Mouse (Mus musculus): ENCODE results near the gene Fndc3b. TPM values are rescaled to one million over a fixed set of nuclear protein-coding genes. Genes with fewer than 3 reads are reported as not detected.
A peak's percentile ranks its signal among the peaks of the same experiment; 100 is the strongest.

The Fndc3b gene
- polyA plus RNA-seq, 1 experiment from 2014 or later, result 8.2 TPM

DNA sequence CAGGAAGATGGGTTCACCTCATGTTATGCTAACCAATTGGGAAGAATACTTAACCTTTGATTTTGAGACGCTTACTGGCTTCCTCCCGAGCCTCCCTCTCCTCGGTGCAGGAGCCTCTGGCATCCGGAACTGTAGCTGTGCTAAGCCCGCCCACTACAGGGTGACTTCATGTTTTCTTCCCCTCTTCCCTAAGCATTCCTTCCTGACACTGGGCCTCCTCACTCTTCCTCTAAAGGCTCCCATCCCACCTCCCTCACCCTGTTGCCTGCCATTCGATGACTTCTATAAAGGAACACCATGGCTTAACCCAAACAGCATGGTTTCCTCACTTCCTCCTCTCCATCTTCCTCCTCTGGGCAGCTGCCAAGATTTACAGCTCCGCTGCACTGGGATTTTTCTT is 110.5 kb downstream of the Fndc3b start:
- H3K9ac ChIP-seq (replicated peaks), result no peak overlapping the region
- peaks cover 12% of the 10 kb centered on the region for H3K4me1 ChIP-seq
- H3K36me3 ChIP-seq, result no peaks in the 10 kb centered on the region
- 75% methylated on average over 7 of the region's 7 CpGs for WGBS
- H3K4me3 ChIP-seq (replicated peaks), result no peak overlapping the region
- H3K27me3 ChIP-seq (replicated peaks), result no peaks in the 10 kb centered on the region
- ATAC-seq (ENCODE audit: low FRiP score), result no peak
- H3K9me3 ChIP-seq (replicated peaks), result no peaks in the 10 kb centered on the region
- H3K4me2 ChIP-seq, result no peak overlapping the region
- H3K27ac ChIP-seq (replicated peaks), result no peak overlapping the region

DNA sequence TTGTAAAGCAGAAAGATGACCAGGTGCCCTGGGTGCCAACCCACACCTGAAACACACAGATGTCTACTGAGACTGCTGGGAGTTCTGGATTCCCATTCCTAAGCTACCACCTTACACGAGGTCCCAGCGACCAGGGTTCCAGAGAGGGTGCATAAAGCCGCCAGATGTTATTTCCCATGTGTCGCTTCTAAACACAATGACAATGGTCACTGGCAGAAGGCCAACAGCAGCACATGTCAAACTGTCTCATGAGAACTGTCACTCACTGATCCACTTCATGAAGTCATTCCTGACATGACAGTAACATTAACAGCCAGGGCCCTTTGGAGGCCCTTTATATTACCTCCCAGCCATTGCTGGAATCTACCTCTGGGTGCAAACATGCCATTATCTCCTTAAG is 110.9 kb downstream of the Fndc3b start:
- H3K9ac ChIP-seq (replicated peaks), result no peak overlapping the region
- no peaks in the 10 kb centered on the region for H3K36me3 ChIP-seq
- no peak overlapping the region for H3K4me2 ChIP-seq
- ATAC-seq (ENCODE audit: low FRiP score), result no peak
- H3K4me1 ChIP-seq, result peaks cover 12% of the 10 kb centered on the region
- H3K27ac ChIP-seq (replicated peaks), result no peak overlapping the region
- WGBS, result 60% methylated on average over 4 of the region's 4 CpGs
- no peaks in the 10 kb centered on the region for H3K27me3 ChIP-seq (replicated peaks)
- H3K4me3 ChIP-seq (replicated peaks), result no peak overlapping the region
- no peaks in the 10 kb centered on the region for H3K9me3 ChIP-seq (replicated peaks)

DNA sequence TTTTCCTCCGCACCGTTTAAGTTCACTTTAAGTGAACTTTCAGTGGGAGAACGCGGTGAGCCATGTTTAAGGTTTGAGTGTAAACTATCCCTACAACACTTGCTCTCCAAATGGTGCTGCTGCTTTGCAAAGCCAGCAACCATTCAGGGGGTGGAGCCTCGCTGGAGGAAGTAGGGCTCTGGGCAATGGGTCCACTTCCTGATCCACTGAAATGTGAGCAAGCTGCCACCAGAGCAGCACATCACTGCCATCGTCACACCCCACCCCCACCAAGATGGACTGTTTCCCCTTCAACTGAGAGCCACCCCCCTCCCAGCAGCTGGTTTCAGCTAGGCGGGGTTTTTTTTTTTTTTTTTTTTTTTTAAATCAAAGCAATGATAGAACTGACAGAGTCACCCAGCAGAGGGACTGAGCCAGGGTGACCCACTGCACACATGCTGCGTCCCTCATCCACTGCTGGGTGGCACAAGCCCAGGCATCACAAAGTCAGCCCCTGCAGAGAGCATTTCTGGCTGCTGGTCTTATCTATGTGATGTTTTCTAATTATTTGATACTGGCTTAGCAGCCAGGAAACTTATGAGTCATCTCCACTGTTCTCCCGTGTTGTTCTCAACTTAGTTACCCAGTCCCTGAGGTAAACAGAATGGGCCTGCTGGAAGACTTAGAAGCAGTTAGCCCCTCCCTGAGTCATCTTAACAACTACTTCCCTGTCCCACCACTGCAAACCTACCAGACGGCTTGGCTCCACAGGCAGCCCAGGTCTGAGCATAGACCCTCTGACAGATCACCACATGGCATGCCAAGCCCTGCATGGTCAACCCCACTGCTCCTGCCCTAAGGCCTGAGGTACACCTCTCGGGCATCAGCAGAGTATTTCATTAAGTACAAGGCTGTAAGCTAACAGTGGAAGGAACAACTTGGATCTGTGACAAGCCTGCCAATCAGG is 112.4 kb downstream of the Fndc3b start:
- H3K36me3 ChIP-seq, result no peaks in the 10 kb centered on the region
- no peak overlapping the region for H3K9ac ChIP-seq (replicated peaks)
- peaks cover 15% of the 10 kb centered on the region for H3K4me1 ChIP-seq
- no peaks in the 10 kb centered on the region for H3K27me3 ChIP-seq (replicated peaks)
- no peak overlapping the region for H3K27ac ChIP-seq (replicated peaks)
- 88% methylated on average over 11 of the region's 11 CpGs for WGBS
- no peaks in the 10 kb centered on the region for H3K9me3 ChIP-seq (replicated peaks)
- H3K4me2 ChIP-seq, result no peak overlapping the region
- H3K4me3 ChIP-seq (replicated peaks), result no peak overlapping the region
- no peak for ATAC-seq (ENCODE audit: low FRiP score)

DNA sequence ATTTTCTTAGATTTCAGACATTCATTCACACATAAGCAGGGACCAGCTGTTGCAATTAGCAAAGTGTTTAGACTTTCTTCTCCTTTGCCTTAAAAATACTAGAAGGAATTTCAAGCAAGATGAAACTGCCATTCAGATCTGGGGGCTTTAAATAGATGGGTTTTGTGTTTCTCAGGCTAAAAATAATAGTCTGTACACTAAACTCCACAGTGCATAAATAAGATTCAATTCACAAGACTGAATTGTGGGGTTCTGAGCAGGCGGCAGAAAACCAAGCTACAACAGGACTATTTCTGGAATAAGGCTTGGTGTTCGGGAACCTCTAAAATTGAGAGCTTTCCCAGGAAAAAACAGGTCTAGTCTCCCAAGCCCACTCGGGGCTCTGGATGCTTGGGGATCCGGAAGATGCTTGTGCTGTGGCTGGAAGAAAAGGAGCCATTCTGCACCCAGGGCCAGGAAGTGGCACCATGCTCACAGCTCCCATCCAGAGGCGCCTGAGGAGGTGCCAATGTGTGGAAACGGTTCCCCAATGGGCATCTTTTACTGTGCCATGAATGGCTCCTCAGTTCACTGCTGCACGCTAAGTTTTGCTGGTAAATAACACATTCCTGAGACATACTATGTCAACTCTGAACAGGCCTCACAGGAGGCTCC is 117.5 kb downstream of the Fndc3b start:
- WGBS, result 81% methylated on average over 7 of the region's 7 CpGs
- no peaks in the 10 kb centered on the region for H3K9me3 ChIP-seq (replicated peaks)

DNA sequence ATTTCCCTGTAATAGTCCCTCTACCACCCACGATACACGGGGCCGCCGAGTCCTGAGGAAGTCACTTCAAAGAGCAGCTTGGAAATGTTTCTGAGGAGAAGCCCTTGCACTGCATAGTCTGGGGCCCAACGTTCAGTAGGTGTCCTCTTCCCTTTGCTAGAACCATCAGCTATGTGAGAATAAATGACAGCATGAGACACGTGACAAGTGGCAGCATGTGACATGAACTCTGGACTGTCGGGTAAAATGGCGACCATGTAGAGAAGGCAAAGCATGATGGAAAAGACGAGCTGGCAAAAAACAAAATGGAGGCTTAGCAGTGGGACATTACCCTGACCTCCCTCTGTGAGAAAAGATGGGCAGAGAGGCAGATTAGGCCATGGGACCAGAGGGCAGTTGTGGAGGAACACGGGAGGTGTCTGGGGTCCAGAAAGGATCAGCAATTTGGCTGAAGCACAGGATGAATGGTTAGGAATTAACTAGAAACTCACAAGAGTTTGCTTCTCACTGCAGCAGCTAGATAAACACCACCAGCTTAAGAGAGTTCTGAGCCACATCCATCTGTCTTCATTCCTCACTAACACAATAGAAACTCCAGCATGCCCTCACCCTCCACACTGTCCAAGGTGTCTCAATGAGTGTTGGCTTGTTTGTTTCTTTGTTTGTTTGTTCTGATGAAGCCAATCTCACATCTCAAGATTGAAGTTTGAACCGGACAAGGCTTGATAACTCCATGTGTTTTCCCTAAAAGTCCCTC is 118.2 kb downstream of the Fndc3b start:
- Histone ChIP-seq H3K9ac (replicated peaks) (no peak overlapping the region), H3K4me2 (no peak overlapping the region), H3K27ac (replicated peaks) (no peak overlapping the region), H3K36me3 (no peaks in the 10 kb centered on the region), H3K4me1 (0 out of 2 replicates have a peak, but pooled peaks cover 6% of the 10 kb centered on the region), H3K27me3 (replicated peaks) (no peaks in the 10 kb centered on the region), H3K9me3 (replicated peaks) (no peaks in the 10 kb centered on the region), H3K4me3 (replicated peaks) (no peak overlapping the region)
- ATAC-seq (ENCODE audit: low FRiP score), result no peak
- WGBS, result 91% methylated on average over 11 of the region's 11 CpGs

More for the DNA sequence above, 117.5 kb downstream of the Fndc3b start:
- no peaks in the 10 kb centered on the region for H3K27me3 ChIP-seq (replicated peaks)
- H3K4me1 ChIP-seq, result 0 out of 2 replicates have a peak, but pooled peaks cover 4% of the 10 kb centered on the region
- ATAC-seq (ENCODE audit: low FRiP score), result no peak
- H3K4me3 ChIP-seq (replicated peaks), result no peak overlapping the region
- H3K27ac ChIP-seq (replicated peaks), result no peak overlapping the region
- no peak overlapping the region for H3K4me2 ChIP-seq
- no peaks in the 10 kb centered on the region for H3K36me3 ChIP-seq
- no peak overlapping the region for H3K9ac ChIP-seq (replicated peaks)

- H3K9ac ChIP-seq (replicated peaks), result no peak overlapping the region
- no peaks in the 10 kb centered on the region for H3K27me3 ChIP-seq (replicated peaks)
- no peak overlapping the region for H3K4me3 ChIP-seq (replicated peaks)
- 85% methylated on average over 11 of the region's 11 CpGs for WGBS
- no peak overlapping the region for H3K27ac ChIP-seq (replicated peaks)
- H3K4me2 ChIP-seq, result no peak overlapping the region
- H3K36me3 ChIP-seq, result no peaks in the 10 kb centered on the region
- no peaks in the 10 kb centered on the region for H3K9me3 ChIP-seq (replicated peaks)
- ATAC-seq (ENCODE audit: low FRiP score), result no peak
- 0 out of 2 replicates have a peak, but pooled peaks cover 6% of the 10 kb centered on the region for H3K4me1 ChIP-seq
These were observed 120.3 kb downstream of the Fndc3b start for GRCm38 (mm10) chr3:27590823-27591222.

DNA sequence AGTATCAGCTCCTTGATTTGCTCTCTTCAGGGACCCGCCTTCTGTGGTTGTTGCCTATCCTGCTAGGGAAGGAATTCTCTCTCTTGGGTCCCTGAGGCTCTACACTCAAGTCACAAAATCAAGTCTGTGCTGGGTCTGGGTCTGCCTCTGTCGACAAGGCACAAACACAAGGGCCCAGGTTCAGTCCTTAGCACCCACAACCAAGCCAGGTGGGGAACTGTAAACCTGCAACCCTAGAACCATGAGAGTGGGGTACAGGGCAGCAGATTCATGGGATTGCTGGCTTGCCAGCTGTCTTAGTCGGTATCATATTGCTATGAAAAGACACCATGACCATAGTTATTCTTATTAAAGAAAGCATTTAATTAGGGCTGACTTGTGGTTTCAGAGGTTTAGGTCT is 121.8 kb downstream of the Fndc3b start:
- no peak for ATAC-seq (ENCODE audit: low FRiP score)
- Histone ChIP-seq H3K4me3 (replicated peaks) (no peak overlapping the region), H3K4me2 (no peak overlapping the region), H3K27me3 (replicated peaks) (no peaks in the 10 kb centered on the region), H3K9ac (replicated peaks) (no peak overlapping the region), H3K27ac (replicated peaks) (no peak overlapping the region), H3K4me1 (peaks cover 10% of the 10 kb centered on the region; the same call in 1 of the 2 replicates), H3K36me3 (no peaks in the 10 kb centered on the region), H3K9me3 (replicated peaks) (no peaks in the 10 kb centered on the region)
- WGBS, result 93% methylated on average over 3 of the region's 3 CpGs

GRCm38 (mm10) chr3:27588604-27589003 is 122.5 kb downstream of the Fndc3b start:
- no peaks in the 10 kb centered on the region for H3K27me3 ChIP-seq (replicated peaks)
- H3K4me3 ChIP-seq (replicated peaks), result no peak overlapping the region
- no peak for ATAC-seq (ENCODE audit: low FRiP score)
- WGBS, result 90% methylated on average over 11 of the region's 11 CpGs
- no peaks in the 10 kb centered on the region for H3K36me3 ChIP-seq
- H3K4me1 ChIP-seq, result peaks cover 6% of the 10 kb centered on the region; the same call in 1 of the 2 replicates
- no peak overlapping the region for H3K27ac ChIP-seq (replicated peaks)
- no peak overlapping the region for H3K9ac ChIP-seq (replicated peaks)
- H3K9me3 ChIP-seq (replicated peaks), result no peaks in the 10 kb centered on the region
- no peak overlapping the region for H3K4me2 ChIP-seq

GRCm38 (mm10) chr3:27584607-27585605 is 126.2 kb downstream of the Fndc3b start:
- H3K27me3 ChIP-seq (replicated peaks), result no peaks in the 10 kb centered on the region
- 59% methylated on average over 11 of the region's 11 CpGs for WGBS
- no peaks in the 10 kb centered on the region for H3K36me3 ChIP-seq
- H3K27ac ChIP-seq (replicated peaks), result peak overlapping the region; percentile 58
- no peak for ATAC-seq (ENCODE audit: low FRiP score)
- no peaks in the 10 kb centered on the region for H3K9me3 ChIP-seq (replicated peaks)
- H3K9ac ChIP-seq (replicated peaks), result no peak overlapping the region
- H3K4me1 ChIP-seq, result peaks cover 13% of the 10 kb centered on the region
- no peak overlapping the region for H3K4me2 ChIP-seq
- no peak overlapping the region for H3K4me3 ChIP-seq (replicated peaks)

- ATAC-seq (ENCODE audit: low FRiP score), result no peak
- Histone ChIP-seq H3K9me3 (replicated peaks) (no peaks in the 10 kb centered on the region), H3K4me1 (peaks cover 19% of the 10 kb centered on the region), H3K27ac (replicated peaks) (no peak overlapping the region; the same call in 1 of the 2 replicates), H3K4me3 (replicated peaks) (no peak overlapping the region), H3K36me3 (no peaks in the 10 kb centered on the region), H3K27me3 (replicated peaks) (no peaks in the 10 kb centered on the region), H3K4me2 (no peak overlapping the region), H3K9ac (replicated peaks) (no peak overlapping the region)
- 69% methylated on average over 6 of the region's 6 CpGs for WGBS
These were observed 128.9 kb downstream of the Fndc3b start for GRCm38 (mm10) chr3:27581931-27582840.
